Mouse (Mus musculus) kidney, adult 2 months (tissue): ENCODE measurements around the gene Ccl26. TPM values are rescaled to one million over a fixed set of nuclear protein-coding genes. Genes with fewer than 3 reads are reported as not detected.

Experiments
- DNase-seq: peaks from one replicate; pipeline ENCODE4 v3.0.0; 2021
- H3K27ac ChIP-seq: fragments of 200-500 bp; 2 replicates; pipeline ENCODE4 v1.5.1; 2012; ENCODE audit warnings: low read depth, low read length, control low read depth, inconsistent platforms; ENCODE audit not compliant: insufficient read depth
- H3K27me3 ChIP-seq: fragments of 200-500 bp; replicated peaks from 2 replicates; pipeline ENCODE4 v1.6.1; 2012; ENCODE audit warnings: mild to moderate bottlenecking, moderate library complexity, low read length, inconsistent platforms; ENCODE audit not compliant: control insufficient read depth, insufficient read depth
- H3K36me3 ChIP-seq: fragments of 200-500 bp; 2 replicates; pipeline ENCODE4 v1.6.1; 2012; ENCODE audit warnings: mild to moderate bottlenecking, moderate library complexity, low read length, inconsistent platforms; ENCODE audit not compliant: control insufficient read depth, insufficient read depth
- H3K4me1 ChIP-seq: fragments of 200-500 bp; 2 replicates; pipeline ENCODE4 v1.6.1; 2011; ENCODE audit warnings: low read length; ENCODE audit not compliant: control insufficient read depth, insufficient read depth
- H3K4me3 ChIP-seq: fragments of 200-500 bp; 2 replicates; pipeline ENCODE4 v1.5.1; 2011; ENCODE audit warnings: mild to moderate bottlenecking, low read depth, low read length, control low read depth; ENCODE audit not compliant: insufficient read depth
- CTCF ChIP-seq: fragments of 200-500 bp; conservative IDR thresholded peaks from 2 replicates; pipeline ENCODE4 v1.5.1; 2011; ENCODE audit warnings: low read depth, mild to moderate bottlenecking, control low read depth, low read length, moderate library complexity, mixed read lengths; ENCODE audit not compliant: insufficient read depth, insufficient read length
- POLR2A ChIP-seq: fragments of 200-500 bp; IDR thresholded peaks from one replicate; pipeline ENCODE4 v1.6.1; 2011; ENCODE audit warnings: low read depth, low read length, control low read depth
- WGBS: fragments of 180-500 bp; shearing (Covaris S2); methylation state at CpG from one replicate; pipeline ENCODE4 v1.1.7; 2018; 5-methylcytosine and 5-hydroxymethylcytosine counted together
- polyA plus RNA-seq: library from polyadenylated mRNA; depleted of rRNA; stranded (reverse); fragments of >200 nt; gene quantifications from 2 replicates; pipeline ENCODE4 v1.2.3, GENCODE M21; 2012

Gene Ccl26
- polyA plus RNA-seq, 1 experiment, result not detected

DNA sequence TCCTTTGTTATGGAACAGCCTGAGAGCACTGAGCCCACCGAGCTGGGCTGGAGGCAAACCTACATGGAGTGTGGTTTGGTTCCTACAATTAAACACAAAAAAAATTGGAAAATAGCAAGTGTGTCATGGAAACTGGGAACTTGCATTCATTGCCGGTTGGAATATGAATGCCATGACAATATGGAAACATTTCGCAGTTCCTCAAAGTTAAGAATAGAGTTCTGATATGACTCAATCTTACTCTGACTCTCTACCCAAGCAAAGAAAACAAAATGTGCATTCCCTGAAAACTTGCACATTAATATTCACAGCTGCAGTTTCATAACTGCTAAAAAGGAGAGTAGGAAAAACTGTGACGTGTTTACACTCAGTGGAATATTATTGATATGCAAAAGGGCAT is 19.0 kb upstream of the Ccl26 start:
- H3K27me3 ChIP-seq, result no peaks in the 10 kb centered on the region
- no peaks in the 10 kb centered on the region for H3K36me3 ChIP-seq
- TF ChIP-seq CTCF (no peak), POLR2A (no peak)
- WGBS, result 82% methylated on average over 4 of the region's 4 CpGs
- H3K4me3 ChIP-seq, result no peak overlapping the region
- no peaks in the 10 kb centered on the region for H3K4me1 ChIP-seq
- H3K27ac ChIP-seq, result no peak overlapping the region
- DNase-seq, result no peak

- no peaks in the 10 kb centered on the region for H3K36me3 ChIP-seq
- no peak for DNase-seq
- no peak overlapping the region for H3K4me3 ChIP-seq
- H3K4me1 ChIP-seq, result no peaks in the 10 kb centered on the region
- H3K27me3 ChIP-seq, result no peaks in the 10 kb centered on the region
- no peak for TF ChIP-seq POLR2A
- TF ChIP-seq CTCF, result no peak
- H3K27ac ChIP-seq, result no peak overlapping the region
- 92% methylated on average over 10 of the region's 10 CpGs for WGBS
These were observed 16.0 kb upstream of the Ccl26 start for GRCm38 (mm10) chr5:135579331-135579751.

DNA sequence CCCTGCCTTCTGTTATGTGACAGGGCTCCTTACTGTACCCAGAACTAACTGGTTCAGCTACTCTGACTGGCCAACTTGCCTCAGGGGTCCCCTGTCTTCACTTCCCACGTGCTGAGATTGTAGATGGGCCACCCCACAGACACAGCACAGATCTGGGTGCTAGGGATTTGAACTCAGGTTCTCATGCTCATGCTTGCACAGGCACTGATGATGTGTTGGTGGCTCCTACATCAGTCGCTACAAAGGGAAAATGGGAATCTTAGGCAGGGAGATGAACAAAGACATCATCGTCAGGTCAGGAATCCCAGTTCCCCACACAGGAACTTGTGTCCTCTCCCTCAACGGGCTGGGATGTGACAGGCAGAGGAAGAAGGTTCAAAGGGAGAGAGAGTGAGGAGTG is 12.7 kb upstream of the Ccl26 start:
- TF ChIP-seq POLR2A (no peak), CTCF (no peak)
- Histone ChIP-seq H3K4me1 (no peaks in the 10 kb centered on the region), H3K4me3 (no peak overlapping the region), H3K36me3 (no peaks in the 10 kb centered on the region), H3K27ac (no peak overlapping the region), H3K27me3 (no peaks in the 10 kb centered on the region)
- WGBS, result 58% methylated on average over 4 of the region's 4 CpGs
- DNase-seq, result no peak

DNA sequence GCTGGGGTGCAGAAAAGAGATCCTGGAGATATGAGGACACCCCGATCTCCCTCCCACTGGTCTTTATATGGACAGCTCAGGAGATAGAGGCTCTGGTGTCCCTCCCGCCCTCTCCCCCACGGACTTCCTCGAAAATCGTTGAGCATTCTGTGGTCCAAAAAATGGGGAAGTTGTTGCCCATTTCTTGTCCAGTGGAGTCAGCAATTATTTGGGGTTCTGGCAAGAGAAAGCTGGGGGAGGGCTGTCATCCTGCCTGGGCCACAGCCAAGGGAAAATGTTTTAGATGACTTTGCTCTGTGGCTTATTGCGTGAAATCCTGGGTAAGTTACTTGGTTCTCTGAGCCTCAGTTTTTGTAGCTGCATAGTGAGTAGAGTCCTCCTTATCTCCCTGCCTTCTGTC is 9.6 kb upstream of the Ccl26 start, which contains the start of gene Ccl24:
TSS of gene Ccl24 (minus strand) at position 44 of the 400 bp plus-strand sequence.
- no peak within 1 kb of the TSS for H3K4me3 ChIP-seq
- WGBS, result 73% methylated on average over 6 of the region's 6 CpGs
- H3K27ac ChIP-seq, result no peak within 1 kb of the TSS

DNA sequence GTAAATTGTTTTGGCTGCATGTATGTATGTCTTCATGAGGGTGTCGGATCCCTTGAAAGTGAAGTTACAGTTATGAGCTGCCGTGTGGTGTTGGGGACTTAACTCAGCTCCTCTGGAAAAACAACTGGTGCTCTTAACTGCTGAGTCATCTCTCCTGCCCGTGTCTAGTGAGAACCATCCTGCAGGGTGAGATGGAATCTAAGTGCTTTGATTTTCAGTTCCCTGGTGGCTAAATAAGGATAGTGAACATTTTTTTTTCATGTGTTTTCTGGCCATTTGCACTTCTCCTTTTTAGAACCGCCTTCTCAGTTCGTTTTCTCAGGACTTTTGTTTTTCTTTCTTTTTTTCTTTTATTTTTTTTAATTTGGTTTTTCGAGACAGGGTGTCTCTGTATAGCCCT is 5.3 kb upstream of the Ccl26 start:
- Histone ChIP-seq H3K27ac (no peak overlapping the region), H3K4me1 (no peaks in the 10 kb centered on the region), H3K27me3 (no peaks in the 10 kb centered on the region), H3K4me3 (no peak overlapping the region), H3K36me3 (no peaks in the 10 kb centered on the region)
- 54% methylated on average over 6 of the region's 6 CpGs for WGBS
- TF ChIP-seq CTCF (no peak), POLR2A (no peak)
- no peak for DNase-seq

More for the DNA sequence above, 9.6 kb upstream of the Ccl26 start, which contains the start of gene Ccl24:
- no peak for TF ChIP-seq CTCF
- no peak for TF ChIP-seq POLR2A
- H3K27me3 ChIP-seq, result no peaks in the 10 kb centered on the region
- no peaks in the 10 kb centered on the region for H3K36me3 ChIP-seq
- peak; percentile 33 for DNase-seq
- no peaks in the 10 kb centered on the region for H3K4me1 ChIP-seq

GRCm38 (mm10) chr5:135567556-135568265 is 4.3 kb upstream of the Ccl26 start:
- Histone ChIP-seq H3K27me3 (no peaks in the 10 kb centered on the region), H3K27ac (no peak overlapping the region), H3K36me3 (no peaks in the 10 kb centered on the region), H3K4me3 (no peak overlapping the region), H3K4me1 (no peaks in the 10 kb centered on the region)
- TF ChIP-seq POLR2A, result no peak
- TF ChIP-seq CTCF, result no peak
- WGBS, result 94% methylated on average over 6 of the region's 6 CpGs
- DNase-seq, result no peak

GRCm38 (mm10) chr5:135557671-135558070 is 5.7 kb downstream of the Ccl26 start:
- DNase-seq, result no peak
- H3K27ac ChIP-seq, result no peak overlapping the region
- no peak for TF ChIP-seq CTCF
- no peak for TF ChIP-seq POLR2A
- no peak overlapping the region for H3K4me3 ChIP-seq
- WGBS, result 72% methylated on average over 3 of the region's 3 CpGs
- no peaks in the 10 kb centered on the region; the same call in 1 of the 2 replicates for H3K27me3 ChIP-seq
- H3K4me1 ChIP-seq, result no peaks in the 10 kb centered on the region
- no peaks in the 10 kb centered on the region for H3K36me3 ChIP-seq
